Mouse (Mus musculus) MEL (cell line): ENCODE measurements around the gene Spg11. TPM values are rescaled to one million over a fixed set of nuclear protein-coding genes. Genes with fewer than 3 reads are reported as not detected.
A peak's percentile ranks its signal among the peaks of the same experiment; 100 is the strongest.

ENCODE experiments used
- DNase-seq: peaks from one replicate; pipeline ENCODE4 v3.0.0; 2011; ENCODE audit warnings: low read depth, low spot score
- H3K27ac ChIP-seq: 2 replicates; pipeline ENCODE4 v1.5.1; 2012; ENCODE audit warnings: low read depth, mild to moderate bottlenecking, control low read depth, low read length, moderate library complexity; ENCODE audit not compliant: control insufficient read depth
- H3K27me3 ChIP-seq, 2 experiments: fragments of 150-350 bp in 1 of 2; sonication (generic) in 1 of 2; 2 replicates each; pipeline ENCODE4 v1.6.1; 2012; ENCODE audit warnings: low read length in 2 of 2, mild to moderate bottlenecking in 2 of 2, improper control_type of control experiment in 1 of 2, moderate library complexity in 1 of 2; ENCODE audit not compliant: insufficient read depth in 2 of 2, control insufficient read depth in 1 of 2
- H3K36me3 ChIP-seq, 2 experiments: 2 replicates each; pipeline ENCODE4 v1.6.1; 2012 to 2014; ENCODE audit warnings: low read length in 2 of 2, improper control_type of control experiment in 1 of 2, inconsistent platforms in 1 of 2, mild to moderate bottlenecking in 1 of 2; ENCODE audit not compliant: insufficient read depth in 2 of 2, control insufficient read depth in 1 of 2
- H3K4me1 ChIP-seq, 2 experiments: fragments of 150-350 bp in 1 of 2; sonication (generic) in 1 of 2; 2 replicates each; pipeline ENCODE4 v1.6.1; 2012; ENCODE audit warnings: low read length in 2 of 2, improper control_type of control experiment in 1 of 2, mild to moderate bottlenecking in 1 of 2; ENCODE audit not compliant: insufficient read depth in 2 of 2, control insufficient read depth in 1 of 2
- H3K4me3 ChIP-seq, 2 experiments: fragments of 150-350 bp in 1 of 2; sonication (generic) in 1 of 2; 2 replicates each; pipeline ENCODE4 v1.5.1; 2012; ENCODE audit warnings: low read depth in 2 of 2, low read length in 2 of 2, mild to moderate bottlenecking in 2 of 2, moderate library complexity in 2 of 2, control low read depth in 1 of 2, improper control_type of control experiment in 1 of 2; ENCODE audit not compliant: control insufficient read depth in 1 of 2, insufficient read depth in 1 of 2
- H3K79me2 ChIP-seq: 2 replicates; pipeline ENCODE4 v1.6.1; 2012; ENCODE audit warnings: mild to moderate bottlenecking, low read length, moderate library complexity; ENCODE audit not compliant: control insufficient read depth, poor library complexity, insufficient read depth
- H3K9ac ChIP-seq: 2 replicates; pipeline ENCODE4 v1.6.1; 2012; ENCODE audit warnings: low read depth, mild to moderate bottlenecking, control low read depth, low read length, moderate library complexity; ENCODE audit not compliant: control insufficient read depth, poor library complexity, severe bottlenecking
- H3K9me3 ChIP-seq: fragments of 150-350 bp; sonication (generic); replicated peaks from 2 replicates; pipeline ENCODE4 v1.6.1; 2012; ENCODE audit warnings: mild to moderate bottlenecking, low read length, improper control_type of control experiment, moderate library complexity; ENCODE audit not compliant: insufficient read depth
- CHD1 ChIP-seq: IDR thresholded peaks from 2 replicates; pipeline ENCODE4 v1.6.1; 2012; ENCODE audit warnings: low read depth, mild to moderate bottlenecking, inconsistent platforms, low read length, improper control_type of control experiment
- CHD2 ChIP-seq: IDR thresholded peaks from 2 replicates; pipeline ENCODE4 v1.6.1; 2011; ENCODE audit warnings: low read length, improper control_type of control experiment
- CTCF ChIP-seq, 3 experiments: IDR thresholded peaks in 2 of 3; conservative IDR thresholded peaks in 1 of 3; 2 replicates each; pipeline ENCODE4 v1.5.1; 2011 to 2012; ENCODE audit warnings: low read length in 3 of 3, low read depth in 2 of 3, mild to moderate bottlenecking in 2 of 3, improper control_type of control experiment in 1 of 3, inconsistent platforms in 1 of 3, mixed read lengths in 1 of 3, moderate library complexity in 1 of 3; ENCODE audit not compliant: control insufficient read depth in 1 of 3, insufficient read depth in 1 of 3, poor library complexity in 1 of 3, severe bottlenecking in 1 of 3
- EP300 ChIP-seq, 2 experiments: IDR thresholded peaks; 2 replicates each; pipeline ENCODE4 v1.6.1; 2011; ENCODE audit warnings: improper control_type of control experiment in 2 of 2, low read length in 2 of 2, low read depth in 1 of 2, mild to moderate bottlenecking in 1 of 2
- ETS1 ChIP-seq: IDR thresholded peaks from 2 replicates; pipeline ENCODE4 v1.6.1; 2012; ENCODE audit warnings: low read depth, mild to moderate bottlenecking, inconsistent platforms, low read length, improper control_type of control experiment, moderate library complexity
- KAT2A ChIP-seq: conservative IDR thresholded peaks from 2 replicates; pipeline ENCODE4 v1.6.1; 2012; ENCODE audit warnings: low read depth, low read length, improper control_type of control experiment, inconsistent platforms
- MAX ChIP-seq: IDR thresholded peaks from 2 replicates; pipeline ENCODE4 v1.6.1; 2011; ENCODE audit warnings: low read length, improper control_type of control experiment
- MXI1 ChIP-seq: IDR thresholded peaks from 2 replicates; pipeline ENCODE4 v1.6.1; 2011; ENCODE audit warnings: mild to moderate bottlenecking, low read depth, low read length, improper control_type of control experiment
- POLR2A ChIP-seq, 2 experiments: IDR thresholded peaks; 2 replicates each; pipeline ENCODE4 v1.6.1; 2011 to 2012; ENCODE audit warnings: low read length in 2 of 2, mild to moderate bottlenecking in 2 of 2, control low read depth in 1 of 2, improper control_type of control experiment in 1 of 2, low read depth in 1 of 2, moderate library complexity in 1 of 2; ENCODE audit not compliant: control insufficient read depth in 1 of 2, insufficient read depth in 1 of 2, poor library complexity in 1 of 2
- POLR2AphosphoS2 ChIP-seq: IDR thresholded peaks from 2 replicates; pipeline ENCODE4 v1.6.1; 2011; ENCODE audit warnings: low read length, improper control_type of control experiment
- RAD21 ChIP-seq: IDR thresholded peaks from 2 replicates; pipeline ENCODE4 v1.6.1; 2011; ENCODE audit warnings: mild to moderate bottlenecking, low read depth, low read length, improper control_type of control experiment
- SIN3A ChIP-seq: IDR thresholded peaks from 2 replicates; pipeline ENCODE4 v1.6.1; 2012; ENCODE audit warnings: low read length, improper control_type of control experiment, inconsistent platforms
- SMC3 ChIP-seq: IDR thresholded peaks from 2 replicates; pipeline ENCODE4 v1.6.1; 2011; ENCODE audit warnings: low read depth, low read length, improper control_type of control experiment
- TAL1 ChIP-seq: IDR thresholded peaks from 2 replicates; pipeline ENCODE4 v1.6.1; 2012; ENCODE audit warnings: mild to moderate bottlenecking, inconsistent platforms, low read length, moderate library complexity, mixed read lengths
- TBP ChIP-seq: IDR thresholded peaks from 2 replicates; pipeline ENCODE4 v1.8.0; 2011; ENCODE audit warnings: low read depth, low read length, improper control_type of control experiment
- TCF12 ChIP-seq: IDR thresholded peaks from 2 replicates; pipeline ENCODE4 v1.6.1; 2014; ENCODE audit warnings: low read depth, mild to moderate bottlenecking, inconsistent platforms, low read length, improper control_type of control experiment, moderate library complexity
- USF1 ChIP-seq: IDR thresholded peaks from 2 replicates; pipeline ENCODE4 v1.6.1; 2014; ENCODE audit warnings: low read depth, mild to moderate bottlenecking, inconsistent platforms, low read length, improper control_type of control experiment, moderate library complexity
- ZNF384 ChIP-seq: IDR thresholded peaks from 2 replicates; pipeline ENCODE4 v1.6.1; 2012; ENCODE audit warnings: low read depth, mild to moderate bottlenecking, inconsistent platforms, low read length, improper control_type of control experiment
- polyA plus RNA-seq, 2 experiments: library from polyadenylated mRNA; stranded (reverse) in 1 of 2; unstranded in 1 of 2; fragments of >175 nt in 1 of 2; fragments of >200 nt in 1 of 2; gene quantifications; 2 replicates each; pipeline versions ENCODE4 v1.2.1 to v1.2.4; 2012; ENCODE audit warnings: low replicate concordance in 2 of 2, low read depth in 1 of 2; ENCODE audit not compliant: insufficient read length in 2 of 2, insufficient read depth in 1 of 2, missing spikeins in 1 of 2
- total RNA-seq: library from RNA; depleted of rRNA; stranded (reverse); fragments of 300-350 nt; gene quantifications from 2 replicates; pipeline ENCODE4 v1.2.3, GENCODE M21; 2012

Spg11 gene
- total and polyA plus RNA-seq, 3 experiments: 5.9 to 6.9 TPM; not detected in 1

DNA sequence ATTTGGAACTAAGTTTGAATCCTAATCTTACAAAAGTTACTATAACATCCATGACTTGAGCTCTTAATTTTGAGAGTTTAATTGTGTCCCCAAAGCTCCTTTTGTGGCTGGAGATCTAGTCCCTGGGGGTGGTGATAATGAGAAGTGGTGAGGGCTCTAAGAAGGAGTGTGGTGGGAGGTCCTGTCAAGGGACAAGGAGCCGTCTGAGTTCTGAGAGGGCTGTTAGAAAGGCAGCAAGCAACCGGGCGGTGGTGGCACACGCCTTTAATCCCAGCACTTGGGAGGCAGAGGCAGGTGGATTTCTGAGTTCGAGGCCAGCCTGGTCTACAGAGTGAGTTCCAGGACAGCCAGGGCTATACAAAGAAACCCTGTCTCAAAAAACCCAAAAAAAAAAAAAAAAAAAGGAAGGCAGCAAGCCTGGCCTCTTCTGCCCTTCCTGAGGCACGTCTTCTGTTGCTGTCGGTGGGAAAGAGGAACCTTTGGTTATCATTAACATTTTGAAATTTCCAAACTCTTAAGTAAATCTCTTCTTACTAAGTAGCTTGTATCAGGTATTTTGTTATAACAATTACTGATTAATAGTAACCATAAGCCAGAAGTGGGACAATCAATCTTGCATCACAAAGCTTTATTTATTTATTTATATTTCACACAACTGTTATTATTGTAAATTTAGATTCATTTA lies 35.6 kb upstream of the Spg11 start:
- peak; percentile 71 for DNase-seq
- Histone ChIP-seq H3K9ac (no peak overlapping the region), H3K4me1 (peaks cover 11 to 23% of the 10 kb centered on the region in 2 experiments), H3K9me3 (no peaks in the 10 kb centered on the region), H3K4me3 (no peak overlapping the region), H3K27ac (peak overlapping the region; percentile 29; the same call in 1 of the 2 replicates), H3K36me3 (peaks cover 3 to 28% of the 10 kb centered on the region in 2 experiments; a peak in 3 of 4 replicates), H3K79me2 (peaks cover 22% of the 10 kb centered on the region), H3K27me3 (no peaks in the 10 kb centered on the region)
- TF ChIP-seq CHD1 (no peak), CTCF (IDR thresholded peaks at IDR 0.05 in 2 of 3, conservative IDR thresholded peaks at IDR 0.05 in 1 of 3; ENCODE audit: control insufficient read depth in 1 of 3, insufficient read depth in 1 of 3, low read depth in 2 of 3, low read length in 3 of 3, poor library complexity in 1 of 3, severe bottlenecking in 1 of 3) (no peak), EP300 (IDR thresholded peaks at IDR 0.05; ENCODE audit: low read depth in 1 of 2, low read length in 2 of 2) (no peak), TBP (peak; percentile 69; the same call in 1 of the 2 replicates), ZNF384 (peak; percentile 83)

DNA sequence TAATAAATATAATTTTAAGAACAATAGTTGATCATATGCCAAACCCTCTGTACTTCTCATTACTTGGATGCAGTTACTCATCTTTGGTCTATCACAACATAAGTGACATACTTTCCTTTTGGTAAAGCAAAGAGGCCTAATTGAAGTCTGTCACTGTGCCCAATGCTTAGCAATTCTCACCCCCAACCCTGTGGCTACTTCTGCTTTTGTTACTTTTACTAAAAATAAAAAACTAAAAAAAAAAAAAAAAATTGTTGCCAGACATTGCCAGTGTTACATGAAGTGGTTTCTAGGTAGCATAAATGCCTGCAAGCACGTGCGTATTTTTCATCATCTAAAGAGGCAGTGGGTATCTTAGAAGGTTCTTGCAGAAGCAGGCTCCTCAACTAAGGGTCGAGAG lies 34.7 kb upstream of the Spg11 start:
- peaks cover 11 to 24% of the 10 kb centered on the region in 2 experiments for H3K4me1 ChIP-seq
- peak; percentile 52 for DNase-seq
- H3K9ac ChIP-seq: no peak overlapping the region

DNA sequence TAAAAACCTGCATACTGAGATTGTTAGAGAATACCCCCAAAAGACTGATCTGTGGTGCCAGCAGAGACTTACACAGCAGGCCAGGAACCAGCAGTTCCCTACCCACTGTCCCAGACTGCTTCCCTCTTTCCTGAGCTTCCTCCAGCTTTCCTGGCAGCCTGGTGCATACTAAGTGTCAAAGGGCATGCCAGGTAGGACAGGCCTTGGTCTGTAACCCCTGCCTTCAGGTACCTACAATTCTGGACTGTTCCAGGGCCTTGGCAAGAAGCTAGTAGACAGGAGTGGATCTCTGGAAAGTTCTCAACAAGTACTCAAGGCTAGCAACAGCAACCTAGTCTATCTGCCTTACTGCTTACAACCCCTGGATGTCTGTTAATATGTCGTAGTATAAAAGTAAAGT lies 33.0 kb upstream of the Spg11 start:
- Histone ChIP-seq H3K27ac (no peak overlapping the region), H3K27me3 (no peaks in the 10 kb centered on the region), H3K4me3 (no peak overlapping the region), H3K4me1 (peaks cover 13 to 24% of the 10 kb centered on the region in 2 experiments), H3K9ac (no peak overlapping the region), H3K9me3 (no peaks in the 10 kb centered on the region), H3K36me3 (peaks cover 3 to 30% of the 10 kb centered on the region in 2 experiments; a peak in 3 of 4 replicates), H3K79me2 (peaks cover 35% of the 10 kb centered on the region)
- TF ChIP-seq MXI1: no peak
- TF ChIP-seq USF1: no peak
- TF ChIP-seq TCF12: no peak
- TF ChIP-seq RAD21: no peak
- DNase-seq: no peak

More for the DNA sequence above, 34.7 kb upstream of the Spg11 start:
- H3K27me3 ChIP-seq: no peaks in the 10 kb centered on the region
- H3K27ac ChIP-seq: no peak overlapping the region
- no peak for TF ChIP-seq SIN3A
- TF ChIP-seq SMC3: no peak
- TF ChIP-seq MAX: no peak
- TF ChIP-seq EP300 (IDR thresholded peaks at IDR 0.05; ENCODE audit: low read depth in 1 of 2, low read length in 2 of 2): no peak
- no peak for TF ChIP-seq KAT2A
- TF ChIP-seq ZNF384: peak; percentile 88
- TF ChIP-seq ETS1: 0 out of 2 replicates have a peak, but pooled peaks have one; percentile 16
- no peak for TF ChIP-seq POLR2AphosphoS2
- TF ChIP-seq CHD2: no peak
- TF ChIP-seq POLR2A (IDR thresholded peaks at IDR 0.05; ENCODE audit: control insufficient read depth in 1 of 2, insufficient read depth in 1 of 2, low read depth in 1 of 2, low read length in 2 of 2, poor library complexity in 1 of 2): no peak
- no peak for TF ChIP-seq TAL1
- H3K79me2 ChIP-seq: peaks cover 32% of the 10 kb centered on the region
- H3K4me3 ChIP-seq: no peak overlapping the region
- peaks cover 3 to 30% of the 10 kb centered on the region in 2 experiments; a peak in 3 of 4 replicates for H3K36me3 ChIP-seq
- no peaks in the 10 kb centered on the region for H3K9me3 ChIP-seq
